Mouse (Mus musculus) heart, embryonic 14.5 days (tissue): ENCODE data around the gene Chrna9. TPM values are rescaled to one million over a fixed set of nuclear protein-coding genes. Genes with fewer than 3 reads are reported as not detected.

Experiments
- ATAC-seq: fragments of 200-750 bp; cut with Nextera tagmentation; 2 replicates; pipeline ENCODE4 v1.8.0; 2017; ENCODE audit warnings: low read depth, moderate TSS enrichment; ENCODE audit not compliant: insufficient number of reproducible peaks, insufficient read depth, low FRiP score
- H3K27ac ChIP-seq, 2 experiments: fragments of 200-500 bp in 1 of 2; fragments of 300-500 bp in 1 of 2; sonication (generic) in 1 of 2; replicated peaks in 1 of 2; 2 replicates each; pipeline ENCODE4 v1.5.1; 2012 to 2014; ENCODE audit warnings: low read depth in 2 of 2, low read length in 2 of 2, control low read depth in 1 of 2, mild to moderate bottlenecking in 1 of 2, mixed read lengths in 1 of 2; ENCODE audit not compliant: control insufficient read depth in 1 of 2, insufficient read depth in 1 of 2
- H3K27me3 ChIP-seq: fragments of 300-500 bp; sonication (generic); 2 replicates; pipeline ENCODE4 v1.6.1; 2014; ENCODE audit warnings: mild to moderate bottlenecking, low read length, control low read depth; ENCODE audit not compliant: control insufficient read depth, insufficient read depth
- H3K36me3 ChIP-seq: fragments of 300-500 bp; sonication (generic); 2 replicates; pipeline ENCODE4 v1.6.1; 2014; ENCODE audit warnings: mild to moderate bottlenecking, control low read depth, low read length, mixed read lengths; ENCODE audit not compliant: control insufficient read depth, insufficient read depth
- H3K4me1 ChIP-seq, 2 experiments: fragments of 200-500 bp in 1 of 2; fragments of 300-500 bp in 1 of 2; sonication (generic) in 1 of 2; 2 replicates each; pipeline ENCODE4 v1.6.1; 2012 to 2014; ENCODE audit warnings: low read length in 2 of 2, control low read depth in 1 of 2, mixed read lengths in 1 of 2; ENCODE audit not compliant: control insufficient read depth in 2 of 2, insufficient read depth in 2 of 2
- H3K4me2 ChIP-seq: fragments of 300-500 bp; sonication (generic); 2 replicates; pipeline ENCODE4 v1.6.1; 2014; ENCODE audit warnings: mild to moderate bottlenecking, low read length
- H3K4me3 ChIP-seq, 2 experiments: fragments of 200-500 bp in 1 of 2; fragments of 300-500 bp in 1 of 2; sonication (generic) in 1 of 2; 2 replicates each; pipeline ENCODE4 v1.5.1; 2012 to 2014; ENCODE audit warnings: low read length in 2 of 2, mild to moderate bottlenecking in 2 of 2, control low read depth in 1 of 2, low read depth in 1 of 2, moderate library complexity in 1 of 2; ENCODE audit not compliant: control insufficient read depth in 1 of 2, insufficient read depth in 1 of 2
- H3K9ac ChIP-seq: fragments of 300-500 bp; sonication (generic); 2 replicates; pipeline ENCODE4 v1.6.1; 2014; ENCODE audit warnings: mild to moderate bottlenecking, low read length
- H3K9me3 ChIP-seq: fragments of 300-500 bp; sonication (generic); 2 replicates; pipeline ENCODE4 v1.6.1; 2016; ENCODE audit warnings: low read length, control low read depth; ENCODE audit not compliant: control insufficient read depth
- WGBS: fragments of 180-500 bp; shearing (Covaris S2); extraction: QIAGEN DNeasy Blood & Tissue Kit; methylation state at CpG from one replicate; pipeline ENCODE4 v1.1.7; 2014; 5-methylcytosine and 5-hydroxymethylcytosine counted together
- polyA plus RNA-seq: library from polyadenylated mRNA; unstranded; fragments of >200 nt; fragmentation: Nextera tagmentation; extraction: Ambion mirVana; gene quantifications from 2 replicates; pipeline ENCODE4 v1.2.1, GENCODE M21; 2014

Gene Chrna9
- polyA plus RNA-seq, 1 experiment from 2014 or later = not detected

DNA sequence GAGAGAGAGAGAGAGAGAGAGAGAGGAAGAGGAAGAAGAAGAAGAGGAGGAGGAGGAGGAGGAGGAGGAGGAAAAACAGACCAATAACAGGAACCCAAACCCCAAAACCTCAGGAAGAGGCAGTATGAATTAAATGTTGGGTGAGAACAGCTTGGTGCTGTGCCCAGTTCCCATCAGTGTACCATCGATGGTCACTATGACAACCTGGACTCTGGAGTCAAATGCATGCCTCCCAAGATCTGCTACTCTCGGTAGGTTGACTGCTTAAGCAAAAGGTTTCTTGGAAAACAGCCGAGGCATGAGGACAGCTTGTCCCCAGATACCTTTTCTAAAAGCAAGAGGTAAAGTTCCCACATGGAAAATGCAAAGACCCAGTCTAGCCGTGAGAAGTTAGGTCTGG is 25.4 kb upstream of the Chrna9 start:
- Histone ChIP-seq H3K9me3 (peaks cover 10% of the 10 kb centered on the region), H3K36me3 (no peaks in the 10 kb centered on the region), H3K9ac (no peak overlapping the region), H3K4me1 (no peaks in the 10 kb centered on the region), H3K27me3 (no peaks in the 10 kb centered on the region), H3K4me2 (no peak overlapping the region), H3K27ac (no peak overlapping the region), H3K4me3 (no peak overlapping the region)
- 71% methylated on average over 4 of the region's 4 CpGs for WGBS
- ATAC-seq = no peak

DNA sequence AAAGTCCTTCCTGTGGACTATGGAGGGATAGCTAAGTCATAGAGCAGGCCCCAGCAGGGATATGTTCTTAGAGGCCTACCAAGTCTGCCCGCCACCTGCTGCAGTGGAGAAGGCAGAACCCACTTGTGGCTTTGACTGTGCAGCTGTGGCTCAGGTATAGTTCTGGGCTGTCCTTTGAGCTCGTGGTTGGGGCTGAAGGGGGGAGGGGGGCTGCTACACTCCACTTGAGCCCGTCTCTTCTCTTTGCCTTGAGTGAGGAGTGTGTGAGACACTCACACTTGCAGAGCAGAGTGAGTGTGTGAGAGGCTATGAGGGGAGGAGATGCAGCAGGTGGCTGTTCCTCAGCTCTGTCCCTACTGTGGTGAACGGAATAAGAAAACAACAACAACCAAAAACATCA is 24.3 kb upstream of the Chrna9 start:
- ATAC-seq = no peak
- no peaks in the 10 kb centered on the region for H3K36me3 ChIP-seq
- 66% methylated on average over 4 of the region's 4 CpGs for WGBS

DNA sequence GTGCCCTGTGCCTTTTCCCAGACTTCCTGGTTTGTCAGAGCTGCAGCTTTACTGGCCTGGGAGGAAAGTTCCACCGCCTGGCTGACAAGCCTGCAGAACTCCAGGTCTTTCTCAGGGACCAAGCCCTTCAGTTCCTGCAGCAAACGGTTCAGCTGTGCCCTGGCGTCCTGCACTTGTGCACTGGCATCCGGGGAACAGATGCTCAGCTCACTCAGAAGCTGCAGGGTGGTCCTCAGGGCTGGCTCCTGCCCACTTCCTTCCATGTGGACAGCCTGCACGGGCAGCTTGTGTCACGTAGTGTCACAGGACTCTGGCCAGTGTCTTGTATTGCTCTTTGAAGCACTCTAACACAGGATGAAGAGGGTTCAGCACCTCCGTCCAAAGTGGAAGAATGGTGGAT is 23.0 kb upstream of the Chrna9 start:
- Histone ChIP-seq H3K9ac (no peak overlapping the region), H3K27ac (no peak overlapping the region), H3K4me3 (no peak overlapping the region), H3K27me3 (no peaks in the 10 kb centered on the region), H3K9me3 (no peaks in the 10 kb centered on the region), H3K4me1 (no peaks in the 10 kb centered on the region), H3K4me2 (no peak overlapping the region), H3K36me3 (no peaks in the 10 kb centered on the region)
- WGBS = 62% methylated on average over 7 of the region's 7 CpGs
- no peak for ATAC-seq

More for the DNA sequence above, 24.3 kb upstream of the Chrna9 start:
- H3K27me3 ChIP-seq = no peaks in the 10 kb centered on the region
- no peak overlapping the region for H3K4me3 ChIP-seq
- H3K4me2 ChIP-seq = no peak overlapping the region
- no peak overlapping the region for H3K9ac ChIP-seq
- H3K4me1 ChIP-seq = no peaks in the 10 kb centered on the region
- H3K27ac ChIP-seq = no peak overlapping the region
- H3K9me3 ChIP-seq = 0 out of 2 replicates have a peak, but pooled peaks cover under 1% of the 10 kb centered on the region

DNA sequence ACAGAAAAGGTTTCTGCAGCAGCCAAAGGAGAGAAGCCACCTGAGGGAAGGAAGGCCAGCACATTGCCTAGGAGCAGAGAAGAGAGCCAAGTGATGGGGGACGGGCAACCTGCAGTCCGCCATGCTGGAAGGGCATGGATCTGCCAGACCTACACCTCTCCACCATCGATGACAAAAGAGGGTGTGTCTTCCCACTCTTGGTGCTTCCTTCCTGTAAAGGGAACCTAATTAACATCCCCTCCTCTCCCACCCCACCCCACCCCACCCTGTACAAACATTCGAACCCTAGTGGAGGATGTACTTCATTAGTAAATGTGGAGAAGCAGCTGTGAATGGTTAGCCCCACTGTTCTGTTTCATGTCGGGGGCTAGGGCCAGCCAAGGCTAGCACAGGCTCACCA is 22.5 kb upstream of the Chrna9 start:
- Histone ChIP-seq H3K4me3 (no peak overlapping the region), H3K27ac (no peak overlapping the region), H3K9me3 (no peaks in the 10 kb centered on the region), H3K36me3 (no peaks in the 10 kb centered on the region), H3K4me2 (no peak overlapping the region), H3K9ac (no peak overlapping the region), H3K27me3 (no peaks in the 10 kb centered on the region), H3K4me1 (no peaks in the 10 kb centered on the region)
- 77% methylated on average over 5 of the region's 5 CpGs for WGBS
- ATAC-seq = no peak

DNA sequence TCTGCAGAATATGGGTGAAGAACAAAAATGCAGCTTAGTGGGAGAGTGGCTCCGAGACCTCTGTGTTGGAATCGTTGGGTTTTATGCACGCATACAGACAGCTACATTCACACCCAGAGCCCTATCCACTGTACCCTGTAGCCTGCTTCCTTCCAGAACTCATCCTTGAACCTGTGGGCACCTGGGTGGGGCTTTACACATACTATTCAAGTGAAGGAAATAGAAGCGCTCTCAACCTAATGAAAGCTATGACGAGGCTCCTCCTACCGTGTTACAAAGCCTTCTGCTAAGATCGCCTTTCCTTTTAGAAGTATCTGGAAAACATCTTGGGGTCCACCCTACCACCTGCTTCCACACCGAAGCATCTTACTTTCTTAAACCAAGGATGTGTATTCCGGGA is 21.6 kb upstream of the Chrna9 start:
- Histone ChIP-seq H3K27ac (no peak overlapping the region), H3K27me3 (no peaks in the 10 kb centered on the region), H3K9me3 (no peaks in the 10 kb centered on the region), H3K4me3 (no peak overlapping the region), H3K36me3 (no peaks in the 10 kb centered on the region), H3K4me1 (no peaks in the 10 kb centered on the region), H3K9ac (no peak overlapping the region), H3K4me2 (no peak overlapping the region)
- no peak for ATAC-seq
- WGBS = 84% methylated on average over 9 of the region's 9 CpGs

DNA sequence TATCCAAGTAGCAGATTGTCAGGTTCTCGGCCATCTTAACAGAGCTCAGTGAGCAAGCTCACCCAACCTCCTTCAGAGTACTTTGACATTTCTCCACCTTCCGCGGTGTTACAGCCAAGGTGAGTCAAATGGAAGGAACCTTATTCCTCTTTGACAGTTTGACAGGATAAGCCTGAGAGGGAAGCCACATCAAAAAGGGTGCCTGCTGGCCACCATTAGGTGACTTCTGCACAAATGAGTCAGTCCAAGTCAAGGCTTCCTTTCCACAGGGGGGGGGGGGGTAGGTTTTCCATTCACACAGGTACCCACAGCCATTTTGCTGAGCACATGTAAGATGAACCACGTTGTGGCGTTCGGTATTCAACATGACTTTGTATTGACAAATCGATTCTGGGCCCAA is 20.4 kb upstream of the Chrna9 start:
- Histone ChIP-seq H3K4me1 (no peaks in the 10 kb centered on the region), H3K36me3 (no peaks in the 10 kb centered on the region), H3K27ac (no peak overlapping the region), H3K9ac (no peak overlapping the region), H3K9me3 (no peaks in the 10 kb centered on the region), H3K4me2 (no peak overlapping the region), H3K4me3 (no peak overlapping the region), H3K27me3 (no peaks in the 10 kb centered on the region)
- WGBS = 80% methylated on average over 7 of the region's 7 CpGs
- ATAC-seq = no peak

DNA sequence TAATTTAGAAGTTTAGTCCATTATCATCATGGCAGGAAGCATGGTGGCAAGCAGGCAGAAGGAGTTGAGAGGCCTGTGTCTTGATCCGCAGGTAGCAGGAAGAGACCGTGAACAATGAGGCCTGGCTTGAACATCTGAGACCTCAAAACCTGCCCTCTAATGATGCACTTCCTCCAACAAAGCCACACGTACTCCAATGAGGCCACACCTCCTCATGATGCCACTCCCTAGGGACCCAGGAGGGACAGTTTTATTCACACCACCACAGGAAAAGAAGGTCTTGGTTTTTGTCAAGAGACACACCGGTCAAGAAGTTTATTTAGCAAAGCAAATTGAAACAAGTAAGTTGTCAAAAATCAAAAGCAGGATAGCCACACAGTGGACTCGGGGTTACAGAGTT is 17.8 kb upstream of the Chrna9 start:
- ATAC-seq = no peak
- WGBS = 89% methylated on average over 5 of the region's 5 CpGs

DNA sequence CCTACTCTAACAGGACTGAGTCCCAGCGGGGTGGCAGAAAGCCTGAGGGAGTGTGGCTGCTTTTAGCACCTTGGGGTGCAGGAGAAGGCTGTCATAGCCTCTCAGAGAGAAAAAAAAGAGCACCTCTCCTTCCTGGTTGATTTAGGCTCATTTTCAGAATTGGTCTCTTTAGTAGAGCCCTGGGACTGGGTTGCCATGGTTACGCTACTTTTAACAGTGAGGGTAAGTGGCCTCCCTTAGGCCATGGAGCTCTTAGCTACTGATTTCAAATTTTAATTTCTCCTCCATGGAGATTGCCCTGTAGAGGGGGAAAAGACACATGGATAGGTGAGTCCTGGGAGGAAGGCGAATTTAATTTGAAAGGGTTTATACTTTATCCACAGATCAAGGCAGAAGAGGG is 16.1 kb upstream of the Chrna9 start:
- WGBS = 76% methylated on average over 3 of the region's 3 CpGs
- no peak overlapping the region for H3K4me3 ChIP-seq
- no peak overlapping the region for H3K4me2 ChIP-seq
- no peak overlapping the region for H3K9ac ChIP-seq
- no peaks in the 10 kb centered on the region for H3K36me3 ChIP-seq
- no peaks in the 10 kb centered on the region for H3K27me3 ChIP-seq
- H3K4me1 ChIP-seq = no peaks in the 10 kb centered on the region
- no peak for ATAC-seq
- H3K9me3 ChIP-seq = no peaks in the 10 kb centered on the region
- no peak overlapping the region for H3K27ac ChIP-seq

More for the DNA sequence above, 17.8 kb upstream of the Chrna9 start:
- no peaks in the 10 kb centered on the region for H3K36me3 ChIP-seq
- H3K4me3 ChIP-seq = no peak overlapping the region
- no peaks in the 10 kb centered on the region for H3K4me1 ChIP-seq
- no peaks in the 10 kb centered on the region for H3K27me3 ChIP-seq
- no peaks in the 10 kb centered on the region for H3K9me3 ChIP-seq
- no peak overlapping the region for H3K27ac ChIP-seq
- H3K9ac ChIP-seq = no peak overlapping the region
- H3K4me2 ChIP-seq = no peak overlapping the region
